Mouse (Mus musculus) forebrain, embryonic 14.5 days (tissue): ENCODE results near the gene Cadps. TPM values are rescaled to one million over a fixed set of nuclear protein-coding genes. Genes with fewer than 3 reads are reported as not detected.

Experiments used
- ATAC-seq: fragments of 200-750 bp; cut with Nextera tagmentation; 2 replicates; pipeline ENCODE4 v1.8.0; 2017; ENCODE audit warnings: mild to moderate bottlenecking, moderate library complexity
- DNase-seq: peaks from one replicate; pipeline ENCODE4 v3.0.0-alpha.2; 2015; ENCODE audit warnings: low spot score
- H3K27ac ChIP-seq: fragments of 300-500 bp; sonication (generic); 2 replicates; pipeline ENCODE4 v1.5.1; 2014; ENCODE audit warnings: low read depth, mild to moderate bottlenecking, control low read depth, low read length, moderate library complexity
- H3K27me3 ChIP-seq: fragments of 300-500 bp; sonication (generic); replicated peaks from 2 replicates; pipeline ENCODE4 v1.6.1; 2014; ENCODE audit warnings: low read length, control low read depth, mixed read lengths; ENCODE audit not compliant: control insufficient read depth, insufficient read depth
- H3K36me3 ChIP-seq: fragments of 300-500 bp; sonication (generic); 2 replicates; pipeline ENCODE4 v1.6.1; 2014; ENCODE audit warnings: low read length, control low read depth; ENCODE audit not compliant: control insufficient read depth, insufficient read depth
- H3K4me1 ChIP-seq: fragments of 300-500 bp; sonication (generic); 2 replicates; pipeline ENCODE4 v1.6.1; 2014; ENCODE audit warnings: antibody characterized with exemption, low read length, control low read depth; ENCODE audit not compliant: control insufficient read depth, insufficient read depth
- H3K4me2 ChIP-seq: fragments of 300-500 bp; sonication (generic); 2 replicates; pipeline ENCODE4 v1.6.1; 2014; ENCODE audit warnings: mild to moderate bottlenecking, control low read depth, low read length
- H3K4me3 ChIP-seq: fragments of 300-500 bp; sonication (generic); 2 replicates; pipeline ENCODE4 v1.5.1; 2014; ENCODE audit warnings: low read depth, low read length, control low read depth
- H3K9ac ChIP-seq: fragments of 300-500 bp; sonication (generic); 2 replicates; pipeline ENCODE4 v1.6.1; 2014; ENCODE audit warnings: mild to moderate bottlenecking, low read length, control low read depth, moderate library complexity
- H3K9me3 ChIP-seq: fragments of 300-500 bp; sonication (generic); replicated peaks from 2 replicates; pipeline ENCODE4 v1.6.1; 2016; ENCODE audit warnings: low read length, control low read depth, mixed read lengths; ENCODE audit not compliant: control insufficient read depth
- WGBS: fragments of 180-500 bp; shearing (Covaris S2); extraction: QIAGEN DNeasy Blood & Tissue Kit; methylation state at CpG from one replicate; pipeline ENCODE4 v1.1.7; 2014; 5-methylcytosine and 5-hydroxymethylcytosine counted together
- polyA plus RNA-seq: library from polyadenylated mRNA; unstranded; fragments of >200 nt; fragmentation: Nextera tagmentation; extraction: Ambion mirVana; gene quantifications from 2 replicates; pipeline ENCODE4 v1.2.1, GENCODE M21; 2014

Cadps gene
- polyA plus RNA-seq, 1 experiment from 2014 or later, result 36.0 TPM

DNA sequence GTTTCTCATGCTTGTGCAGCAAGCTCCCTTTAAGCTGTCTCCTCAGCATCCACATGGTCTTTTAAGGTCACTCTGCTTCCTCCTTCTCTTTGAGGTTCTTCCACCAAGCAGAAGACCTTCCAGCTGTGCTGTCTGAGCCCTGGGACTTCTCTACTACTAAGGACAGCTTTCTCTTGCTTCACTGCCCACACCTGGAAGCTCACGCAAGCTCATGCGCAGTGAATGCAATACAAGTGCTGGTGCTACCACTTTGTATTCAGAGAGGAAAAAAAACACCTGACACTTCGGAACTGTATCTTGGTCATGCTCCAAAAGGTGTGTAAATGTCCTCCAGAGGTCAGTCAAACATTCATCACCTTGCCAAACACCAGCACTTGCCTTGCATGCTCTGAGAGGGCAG is 115.5 kb downstream of the Cadps start:
- WGBS, result 91% methylated on average over 3 of the region's 3 CpGs
- Histone ChIP-seq H3K4me2 (no peak overlapping the region), H3K9ac (no peak overlapping the region), H3K27me3 (no peaks in the 10 kb centered on the region), H3K27ac (no peak overlapping the region), H3K36me3 (peaks cover 4% of the 10 kb centered on the region), H3K4me1 (no peaks in the 10 kb centered on the region), H3K4me3 (no peak overlapping the region), H3K9me3 (no peaks in the 10 kb centered on the region)
- ATAC-seq, result no peak
- DNase-seq, result no peak

DNA sequence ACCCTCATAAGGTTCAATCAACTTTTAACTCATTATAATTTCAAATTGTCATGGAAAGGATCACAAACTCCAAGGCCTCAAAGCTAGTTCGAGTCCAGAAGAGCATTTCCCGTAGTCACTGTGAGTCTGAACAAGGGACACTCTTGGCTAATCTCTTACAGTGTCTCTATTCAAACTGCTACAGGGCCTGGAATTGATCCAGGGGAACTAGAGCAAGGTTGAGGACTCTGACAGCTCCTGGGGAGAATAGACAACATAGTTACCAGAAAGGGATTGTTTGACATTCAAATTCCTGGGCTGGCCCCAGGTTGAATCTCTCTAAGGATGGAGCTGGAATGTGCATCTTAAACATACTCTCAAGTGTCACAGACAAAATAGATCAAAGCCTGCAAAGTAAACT is 118.4 kb downstream of the Cadps start:
- DNase-seq (no peak), ATAC-seq (no peak)
- no peak overlapping the region for H3K4me3 ChIP-seq
- no peaks in the 10 kb centered on the region for H3K27me3 ChIP-seq
- no peak overlapping the region for H3K9ac ChIP-seq
- no peak overlapping the region for H3K27ac ChIP-seq
- H3K9me3 ChIP-seq, result no peaks in the 10 kb centered on the region
- H3K4me2 ChIP-seq, result no peak overlapping the region
- WGBS, result 53% methylated on average over 2 of the region's 2 CpGs
- H3K36me3 ChIP-seq, result peaks cover 4% of the 10 kb centered on the region; the same call in 1 of the 2 replicates
- no peaks in the 10 kb centered on the region for H3K4me1 ChIP-seq

DNA sequence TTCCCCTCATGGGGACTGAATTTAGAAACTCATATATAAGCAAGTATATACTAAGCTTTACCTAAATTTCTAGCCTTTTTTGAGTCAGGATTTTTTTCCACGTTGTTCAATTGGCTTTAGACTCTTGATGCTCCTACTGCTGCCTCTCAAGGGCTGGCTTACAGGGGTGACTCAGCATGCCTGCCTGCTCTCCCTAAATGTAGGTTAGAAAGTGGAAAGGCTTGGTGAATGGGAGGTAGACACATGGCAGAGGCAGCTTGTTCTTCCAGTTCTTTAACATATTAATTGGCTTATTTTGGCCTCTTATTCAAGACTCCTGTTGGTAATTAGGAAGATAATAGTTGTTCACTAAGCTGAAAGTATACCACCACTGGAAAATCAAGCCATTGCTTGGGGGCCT is 132.7 kb downstream of the Cadps start:
- Histone ChIP-seq H3K4me2 (no peak overlapping the region), H3K4me1 (no peaks in the 10 kb centered on the region), H3K9ac (no peak overlapping the region), H3K27ac (no peak overlapping the region), H3K36me3 (no peaks in the 10 kb centered on the region), H3K4me3 (no peak overlapping the region), H3K27me3 (no peaks in the 10 kb centered on the region), H3K9me3 (no peaks in the 10 kb centered on the region)
- DNase-seq (no peak), ATAC-seq (no peak)
- 21% methylated on average over 1 of the region's 1 CpGs for WGBS

DNA sequence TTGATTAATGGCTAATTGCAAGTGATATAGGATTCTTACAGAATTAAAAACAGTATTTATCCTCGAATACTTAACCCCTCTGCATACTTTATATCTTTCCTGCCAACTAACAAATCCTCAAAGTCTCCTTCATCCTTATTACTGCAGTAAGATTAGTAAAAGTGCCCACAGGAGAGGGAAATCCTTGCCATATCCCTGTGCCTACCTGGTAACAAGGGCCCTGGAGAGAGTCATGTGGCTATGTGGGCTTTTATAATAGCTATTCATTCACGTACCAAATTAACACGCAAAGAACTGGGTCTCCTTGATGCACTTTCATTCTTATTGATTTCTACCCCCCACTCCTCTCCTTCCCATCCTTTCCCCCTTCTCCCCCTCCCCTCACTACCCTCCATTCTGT is 137.9 kb downstream of the Cadps start:
- Histone ChIP-seq H3K4me1 (0 out of 2 replicates have a peak, but pooled peaks cover 5% of the 10 kb centered on the region), H3K4me3 (no peak overlapping the region), H3K27me3 (no peaks in the 10 kb centered on the region), H3K27ac (no peak overlapping the region), H3K4me2 (no peak overlapping the region), H3K9me3 (no peaks in the 10 kb centered on the region), H3K36me3 (no peaks in the 10 kb centered on the region), H3K9ac (no peak overlapping the region)
- 42% methylated on average over 3 of the region's 3 CpGs for WGBS
- ATAC-seq, result no peak
- DNase-seq, result no peak

DNA sequence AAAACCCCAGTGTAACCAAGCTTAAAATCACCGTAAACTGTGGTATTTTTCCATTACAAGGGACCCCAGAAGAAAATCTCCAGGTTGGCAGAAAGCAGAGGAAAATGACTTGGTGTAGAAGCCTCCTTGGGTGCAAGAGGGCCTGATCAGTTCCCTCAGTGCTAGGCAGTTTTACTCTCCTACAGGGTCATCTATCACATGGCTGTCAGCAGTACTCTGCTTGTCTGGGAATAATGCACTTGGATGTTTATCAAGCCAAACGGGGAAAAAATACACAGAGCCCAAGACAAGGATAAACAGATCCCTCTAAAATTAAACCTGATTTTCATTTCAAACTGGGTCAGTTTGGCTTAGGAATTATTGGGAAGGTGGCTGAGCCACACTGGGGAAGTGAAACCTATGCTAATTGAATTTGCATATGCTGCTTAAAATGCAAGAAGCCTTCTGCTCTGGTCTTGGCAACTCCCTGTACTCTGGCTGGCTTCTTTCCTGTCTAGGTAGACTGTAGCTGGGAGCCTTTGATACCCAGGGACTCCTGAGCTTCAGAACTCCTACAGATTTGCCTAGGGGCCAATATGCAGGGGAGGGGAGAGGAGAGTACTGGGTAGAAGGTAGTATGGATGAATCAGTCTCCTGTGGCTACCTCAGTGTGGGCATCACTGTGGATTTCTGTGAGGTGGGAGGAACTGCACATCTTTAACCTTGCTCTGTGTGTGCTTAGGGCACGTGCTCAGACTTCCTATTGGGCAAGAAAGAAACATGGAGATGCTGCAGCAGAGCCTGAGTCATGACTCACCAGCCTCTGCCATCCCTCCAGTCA is 141.8 kb downstream of the Cadps start:
- ATAC-seq (peak; percentile 85), DNase-seq (peak; percentile 60)
- 77% methylated on average over 3 of the region's 3 CpGs for WGBS

DNA sequence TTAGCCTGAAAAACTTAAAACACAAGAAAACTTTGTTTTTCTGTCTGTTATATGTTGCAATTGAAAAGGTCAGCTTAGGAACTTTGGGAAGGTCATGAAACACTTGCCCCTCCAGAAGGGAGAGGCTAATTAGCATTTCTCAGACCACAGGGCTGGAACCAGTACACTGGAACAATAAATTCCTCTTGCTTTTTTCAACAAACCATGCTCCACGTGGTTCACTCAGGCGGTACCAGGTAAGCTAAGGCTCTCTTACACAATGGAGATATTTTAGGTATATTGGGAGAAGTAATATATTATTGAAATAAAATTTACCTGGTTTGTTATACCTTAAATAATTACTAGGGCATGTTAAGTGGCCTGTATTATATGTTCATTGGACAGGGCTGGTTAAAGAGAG is 161.4 kb downstream of the Cadps start:
- H3K9me3 ChIP-seq, result no peaks in the 10 kb centered on the region
- 71% methylated on average over 2 of the region's 2 CpGs for WGBS
- H3K27ac ChIP-seq, result no peak overlapping the region
- H3K4me2 ChIP-seq, result no peak overlapping the region
- H3K9ac ChIP-seq, result no peak overlapping the region
- H3K36me3 ChIP-seq, result no peaks in the 10 kb centered on the region
- H3K27me3 ChIP-seq, result no peaks in the 10 kb centered on the region
- DNase-seq (no peak), ATAC-seq (no peak)
- H3K4me3 ChIP-seq, result no peak overlapping the region
- no peaks in the 10 kb centered on the region for H3K4me1 ChIP-seq

More for the DNA sequence above, 141.8 kb downstream of the Cadps start:
- Histone ChIP-seq H3K4me2 (no peak overlapping the region), H3K9ac (no peak overlapping the region), H3K27me3 (no peaks in the 10 kb centered on the region), H3K4me3 (no peak overlapping the region), H3K4me1 (0 out of 2 replicates have a peak, but pooled peaks cover 5% of the 10 kb centered on the region), H3K9me3 (no peaks in the 10 kb centered on the region), H3K27ac (no peak overlapping the region), H3K36me3 (no peaks in the 10 kb centered on the region)

DNA sequence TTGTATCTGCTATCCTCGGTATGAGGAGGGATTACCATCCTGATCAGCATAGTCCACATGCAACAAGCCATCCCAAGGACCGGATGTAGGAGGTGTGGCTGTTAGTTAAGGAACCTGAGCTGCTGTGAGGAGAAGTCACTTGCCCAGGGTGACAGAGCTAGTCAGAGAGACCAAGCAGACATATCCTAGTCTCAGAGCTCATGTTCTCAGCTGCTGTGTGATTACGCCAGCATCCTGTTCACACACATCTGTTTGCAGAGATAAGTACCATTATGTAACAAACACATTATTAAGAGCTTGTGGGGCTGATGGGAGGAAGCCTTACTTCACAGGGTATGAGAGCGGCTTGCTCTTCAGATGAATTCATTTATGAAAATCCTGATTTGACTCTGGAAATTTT is 165.5 kb downstream of the Cadps start:
- no peaks in the 10 kb centered on the region for H3K36me3 ChIP-seq
- no peaks in the 10 kb centered on the region for H3K4me1 ChIP-seq
- H3K27ac ChIP-seq, result no peak overlapping the region
- H3K9ac ChIP-seq, result no peak overlapping the region
- H3K9me3 ChIP-seq, result no peaks in the 10 kb centered on the region
- DNase-seq (no peak), ATAC-seq (no peak)
- no peak overlapping the region for H3K4me3 ChIP-seq
- WGBS, result 82% methylated on average over 4 of the region's 4 CpGs
- H3K27me3 ChIP-seq, result no peaks in the 10 kb centered on the region
- H3K4me2 ChIP-seq, result no peak overlapping the region

DNA sequence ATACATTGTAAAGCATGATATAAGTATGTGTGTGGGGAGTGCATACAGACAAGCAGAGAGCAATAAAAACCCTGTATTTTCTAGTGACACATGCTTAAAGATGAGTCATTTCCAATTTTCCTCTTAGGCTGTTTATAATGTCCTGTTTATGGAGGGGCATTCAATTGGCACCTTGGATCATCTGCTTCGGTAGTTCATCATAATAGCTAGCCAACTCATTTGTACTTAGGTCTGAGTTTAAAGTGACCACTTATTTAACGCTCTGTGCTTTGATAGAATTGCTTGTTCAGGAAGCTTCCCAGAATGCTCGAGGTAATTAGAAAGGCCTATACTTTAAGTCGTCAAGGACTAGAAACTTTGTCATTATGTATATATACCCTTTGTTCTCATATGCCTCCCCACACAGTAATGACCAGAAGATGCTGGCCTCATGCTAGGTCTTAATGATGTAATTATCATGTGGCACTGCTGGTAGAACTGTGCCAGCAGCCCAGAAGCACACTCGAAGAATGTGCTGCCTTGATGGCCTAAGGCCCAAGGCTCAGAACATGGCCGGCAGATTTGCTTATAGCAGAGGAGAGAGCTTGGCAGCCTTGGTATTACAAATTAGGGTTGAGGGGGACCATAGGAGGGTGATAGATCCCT is 179.9 kb downstream of the Cadps start:
- H3K4me1 ChIP-seq, result peaks cover 4% of the 10 kb centered on the region; the same call in 1 of the 2 replicates
- DNase-seq (peak; percentile 65), ATAC-seq (peak; percentile 88)
- WGBS, result 20% methylated on average over 6 of the region's 6 CpGs
- H3K27me3 ChIP-seq, result no peaks in the 10 kb centered on the region
- no peaks in the 10 kb centered on the region for H3K36me3 ChIP-seq
- H3K9ac ChIP-seq, result no peak overlapping the region
- H3K4me3 ChIP-seq, result no peak overlapping the region
- H3K27ac ChIP-seq, result no peak overlapping the region
- no peak overlapping the region for H3K4me2 ChIP-seq
- H3K9me3 ChIP-seq, result no peaks in the 10 kb centered on the region

DNA sequence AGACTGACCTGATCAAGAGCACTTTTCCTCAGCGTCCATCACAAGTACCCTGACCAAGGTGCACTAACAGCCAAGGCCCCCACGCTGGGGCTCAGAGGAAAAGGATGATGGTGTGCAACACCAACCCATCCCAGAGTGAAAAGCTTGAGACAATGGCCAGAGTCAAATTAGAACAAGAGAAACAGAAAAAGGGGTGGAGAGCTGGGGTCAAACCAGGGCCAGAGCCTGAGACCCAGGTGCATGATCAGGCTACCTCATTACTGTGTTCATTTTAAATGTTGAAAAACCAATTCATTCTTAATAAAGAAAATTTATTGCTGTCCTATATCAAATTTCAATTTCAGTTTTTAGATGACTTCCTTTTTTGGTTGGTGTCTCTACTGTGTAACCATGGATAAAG is 184.1 kb downstream of the Cadps start:
- 79% methylated on average over 2 of the region's 2 CpGs for WGBS
- Histone ChIP-seq H3K4me2 (no peak overlapping the region), H3K36me3 (no peaks in the 10 kb centered on the region), H3K4me3 (no peak overlapping the region), H3K27ac (no peak overlapping the region), H3K9ac (no peak overlapping the region), H3K27me3 (no peaks in the 10 kb centered on the region), H3K4me1 (peaks cover 4% of the 10 kb centered on the region; the same call in 1 of the 2 replicates), H3K9me3 (no peaks in the 10 kb centered on the region)
- DNase-seq (no peak), ATAC-seq (no peak)
